Mouse (Mus musculus) intestine, postnatal 0 days (tissue): ENCODE results near the gene Tnn. TPM values are rescaled to one million over a fixed set of nuclear protein-coding genes. Genes with fewer than 3 reads are reported as not detected.

Experiments used
- ATAC-seq: fragments of 200-750 bp; cut with Nextera tagmentation; 2 replicates; pipeline ENCODE4 v1.8.0; 2017; ENCODE audit warnings: mild to moderate bottlenecking, moderate TSS enrichment, moderate library complexity
- H3K27ac ChIP-seq: fragments of 300-500 bp; sonication (generic); 2 replicates; pipeline ENCODE4 v1.5.1; 2014; ENCODE audit warnings: mild to moderate bottlenecking, low read depth, low read length, moderate library complexity
- H3K27me3 ChIP-seq: fragments of 300-500 bp; sonication (generic); replicated peaks from 2 replicates; pipeline ENCODE4 v1.6.1; 2014; ENCODE audit warnings: low read length, mixed read lengths; ENCODE audit not compliant: control insufficient read depth, insufficient read depth
- H3K36me3 ChIP-seq: fragments of 300-500 bp; sonication (generic); 2 replicates; pipeline ENCODE4 v1.6.1; 2014; ENCODE audit warnings: mild to moderate bottlenecking, moderate library complexity; ENCODE audit not compliant: control insufficient read depth, insufficient read depth
- H3K4me1 ChIP-seq: fragments of 300-500 bp; sonication (generic); replicated peaks from 2 replicates; pipeline ENCODE4 v1.6.1; 2014; ENCODE audit warnings: antibody characterized with exemption, low read length, mixed read lengths; ENCODE audit not compliant: control insufficient read depth, insufficient read depth
- H3K4me2 ChIP-seq: fragments of 300-500 bp; sonication (generic); replicated peaks from 2 replicates; pipeline ENCODE4 v1.6.1; 2014; ENCODE audit warnings: low read depth, mild to moderate bottlenecking, moderate library complexity
- H3K4me3 ChIP-seq: fragments of 300-500 bp; sonication (generic); 2 replicates; pipeline ENCODE4 v1.5.1; 2014; ENCODE audit warnings: low read depth, low read length
- H3K9ac ChIP-seq: fragments of 300-500 bp; sonication (generic); 2 replicates; pipeline ENCODE4 v1.6.1; 2014; ENCODE audit warnings: mild to moderate bottlenecking, low read depth, low read length
- H3K9me3 ChIP-seq: fragments of 300-500 bp; sonication (generic); 2 replicates; pipeline ENCODE4 v1.6.1; 2016; ENCODE audit warnings: mixed run types; ENCODE audit not compliant: control insufficient read depth
- CTCF ChIP-seq: sonication (generic); IDR thresholded peaks from 2 replicates; pipeline ENCODE4 v1.5.1; 2016; ENCODE audit warnings: low read depth, mild to moderate bottlenecking, control low read depth, antibody characterized with exemption, moderate library complexity
- WGBS: fragments of 180-500 bp; shearing (Covaris S2); extraction: QIAGEN DNeasy Blood & Tissue Kit; methylation state at CpG from one replicate; pipeline ENCODE4 v1.1.7; 2014; 5-methylcytosine and 5-hydroxymethylcytosine counted together
- polyA plus RNA-seq: library from polyadenylated mRNA; unstranded; fragments of >200 nt; fragmentation: Nextera tagmentation; extraction: Ambion mirVana; gene quantifications from 2 replicates; pipeline ENCODE4 v1.2.1, GENCODE M21; 2015

Tnn gene
- polyA plus RNA-seq, 1 experiment from 2014 or later, result 1.9 TPM

GRCm38 (mm10) chr1:160099659-160100302 is 53.6 kb downstream of the Tnn start:
- Histone ChIP-seq H3K9me3 (no peaks in the 10 kb centered on the region), H3K4me1 (no peaks in the 10 kb centered on the region), H3K27me3 (no peaks in the 10 kb centered on the region), H3K9ac (no peak overlapping the region), H3K27ac (no peak overlapping the region), H3K4me3 (no peak overlapping the region), H3K4me2 (no peak overlapping the region), H3K36me3 (no peaks in the 10 kb centered on the region)
- no peak for ATAC-seq
- WGBS, result 90% methylated on average over 5 of the region's 5 CpGs
- peak; percentile 74 for TF ChIP-seq CTCF

- Histone ChIP-seq H3K27ac (no peak overlapping the region), H3K4me2 (no peak overlapping the region), H3K9ac (no peak overlapping the region), H3K9me3 (no peaks in the 10 kb centered on the region), H3K27me3 (no peaks in the 10 kb centered on the region), H3K4me3 (no peak overlapping the region), H3K36me3 (no peaks in the 10 kb centered on the region), H3K4me1 (no peaks in the 10 kb centered on the region)
- TF ChIP-seq CTCF, result no peak
- ATAC-seq, result no peak
- WGBS, result 69% methylated on average over 2 of the region's 2 CpGs
Observed at GRCm38 (mm10) chr1:160086651-160087050, 66.7 kb downstream of the Tnn start.

- H3K36me3 ChIP-seq, result no peaks in the 10 kb centered on the region
- H3K27me3 ChIP-seq, result no peaks in the 10 kb centered on the region
- ATAC-seq, result no peak
Observed at GRCm38 (mm10) chr1:160084239-160084638, 69.1 kb downstream of the Tnn start.

GRCm38 (mm10) chr1:160082647-160083046 is 70.7 kb downstream of the Tnn start:
- H3K27me3 ChIP-seq, result no peaks in the 10 kb centered on the region
- no peaks in the 10 kb centered on the region for H3K9me3 ChIP-seq
- H3K9ac ChIP-seq, result no peak overlapping the region
- no peaks in the 10 kb centered on the region for H3K36me3 ChIP-seq
- 80% methylated on average over 1 of the region's 1 CpGs for WGBS
- no peak for TF ChIP-seq CTCF
- H3K4me1 ChIP-seq, result 0 out of 2 replicates have a peak, but pooled peaks cover 3% of the 10 kb centered on the region
- H3K27ac ChIP-seq, result no peak overlapping the region
- H3K4me3 ChIP-seq, result no peak overlapping the region
- H3K4me2 ChIP-seq, result no peak overlapping the region
- no peak for ATAC-seq

More at GRCm38 (mm10) chr1:160084239-160084638, 69.1 kb downstream of the Tnn start:
- Histone ChIP-seq H3K9me3 (no peaks in the 10 kb centered on the region), H3K4me1 (no peaks in the 10 kb centered on the region), H3K9ac (no peak overlapping the region), H3K4me2 (no peak overlapping the region), H3K4me3 (no peak overlapping the region), H3K27ac (no peak overlapping the region)
- TF ChIP-seq CTCF, result no peak
- 91% methylated on average over 1 of the region's 1 CpGs for WGBS

- ATAC-seq, result no peak
- H3K4me3 ChIP-seq, result no peak overlapping the region
- H3K27ac ChIP-seq, result no peak overlapping the region
- peak; percentile 98 for TF ChIP-seq CTCF
- no peaks in the 10 kb centered on the region for H3K9me3 ChIP-seq
- H3K9ac ChIP-seq, result no peak overlapping the region
- H3K4me1 ChIP-seq, result 0 out of 2 replicates have a peak, but pooled peaks cover 3% of the 10 kb centered on the region
- WGBS, result 39% methylated on average over 2 of the region's 2 CpGs
- H3K4me2 ChIP-seq, result no peak overlapping the region
- no peaks in the 10 kb centered on the region for H3K27me3 ChIP-seq
- no peaks in the 10 kb centered on the region for H3K36me3 ChIP-seq
Observed at GRCm38 (mm10) chr1:160080800-160081436, 72.5 kb downstream of the Tnn start.

GRCm38 (mm10) chr1:160078882-160079661 is 74.3 kb downstream of the Tnn start:
- H3K9me3 ChIP-seq, result no peaks in the 10 kb centered on the region
- peak overlapping the region; percentile 47 for H3K4me2 ChIP-seq
- ATAC-seq, result peak; percentile 100
- 35% methylated on average over 14 of the region's 14 CpGs for WGBS
- H3K36me3 ChIP-seq, result peaks cover 5% of the 10 kb centered on the region; the same call in 1 of the 2 replicates
- H3K9ac ChIP-seq, result no peak overlapping the region
- H3K4me1 ChIP-seq, result 0 out of 2 replicates have a peak, but pooled peaks cover 3% of the 10 kb centered on the region
- no peak for TF ChIP-seq CTCF
- no peaks in the 10 kb centered on the region for H3K27me3 ChIP-seq
- peak overlapping the region; percentile 62 for H3K27ac ChIP-seq
- H3K4me3 ChIP-seq, result no peak overlapping the region
